Mouse (Mus musculus) brain, embryonic 14.5 days (tissue): ENCODE results near the gene Fcrlb.

Experiments used
- CTCF ChIP-seq: fragments of 200-500 bp; IDR thresholded peaks from 2 replicates; pipeline ENCODE4 v1.5.1; 2012; ENCODE audit warnings: inconsistent platforms, mild to moderate bottlenecking, moderate library complexity, borderline replicate concordance; ENCODE audit not compliant: insufficient read depth, insufficient read length; ENCODE audit errors: extremely low read depth
- POLR2A ChIP-seq: fragments of 200-500 bp; IDR thresholded peaks from 2 replicates; pipeline ENCODE4 v1.6.1; 2012; ENCODE audit warnings: mild to moderate bottlenecking, inconsistent platforms, borderline replicate concordance; ENCODE audit not compliant: poor library complexity, insufficient read depth, insufficient read length, severe bottlenecking; ENCODE audit errors: extremely low read depth

DNA sequence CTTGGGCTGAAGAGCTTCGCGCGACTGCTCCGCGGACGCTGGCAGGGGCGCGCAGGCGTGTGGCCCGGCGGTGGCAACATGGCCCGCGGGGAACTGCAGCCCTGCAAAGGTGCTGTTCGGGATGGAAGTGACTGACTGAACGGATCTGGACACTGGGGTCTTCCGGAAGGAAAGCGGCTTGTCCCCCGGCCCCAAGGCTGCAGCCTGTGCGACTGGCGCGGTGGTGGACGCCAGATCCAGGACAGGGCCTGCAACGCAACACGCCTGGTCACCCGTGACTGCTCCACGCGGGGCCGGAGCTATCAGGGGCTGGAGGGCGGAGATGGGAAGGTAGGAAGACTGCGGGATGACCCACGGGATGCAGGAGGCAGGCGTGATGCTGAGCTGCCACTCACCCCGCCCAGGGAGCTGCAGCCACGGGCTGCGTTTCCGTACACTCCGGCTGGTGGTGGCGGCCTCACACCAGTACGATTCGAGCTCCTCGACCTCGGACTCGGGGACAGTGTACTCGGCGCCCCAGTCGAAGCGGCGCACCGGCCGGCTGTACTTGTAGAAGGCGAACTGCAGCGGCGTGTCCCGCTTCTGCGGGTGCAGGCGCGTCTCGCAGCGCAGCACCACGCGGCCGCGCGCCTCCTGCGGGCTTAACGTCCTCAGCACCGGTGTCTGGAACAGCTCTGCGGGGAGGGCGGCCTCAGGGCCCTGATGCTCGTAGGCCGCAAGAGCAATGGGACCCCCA is 5.1 kb downstream of the Fcrlb start:
- TF ChIP-seq POLR2A (no peak), CTCF (no peak)
